Mouse (Mus musculus) G1E (cell line): ENCODE data around the gene Rnf146.

Experiments
- GATA1 ChIP-seq: IDR thresholded peaks from 2 replicates; pipeline ENCODE4 v1.6.1; 2012; ENCODE audit warnings: borderline replicate concordance, low read length, inconsistent platforms, mixed read lengths
- POLR2AphosphoS5 ChIP-seq: IDR thresholded peaks from 2 replicates; pipeline ENCODE4 v1.6.1; 2012; ENCODE audit warnings: low read depth, low read length, inconsistent platforms; ENCODE audit not compliant: insufficient replicate concordance

DNA sequence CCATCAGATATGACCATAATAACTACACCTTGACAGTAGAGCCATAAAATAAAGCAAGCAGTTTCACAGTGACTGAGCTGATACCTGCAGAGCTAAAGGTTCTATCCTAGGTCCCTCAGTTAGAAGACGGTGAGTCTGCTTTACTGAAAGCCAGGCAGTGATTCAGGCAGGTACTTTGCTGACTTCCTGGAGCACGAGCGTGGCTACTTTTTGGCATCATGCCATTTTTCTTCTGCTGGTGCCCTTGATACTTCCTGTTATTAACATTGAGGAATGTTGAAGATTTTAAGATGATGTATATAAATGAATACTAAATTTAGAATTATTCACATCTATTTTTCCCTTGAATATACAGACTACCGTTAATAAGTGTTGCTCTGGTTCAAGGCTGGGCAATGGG lies 28.4 kb downstream of the Rnf146 start:
- no peak for TF ChIP-seq POLR2AphosphoS5
- TF ChIP-seq GATA1: no peak
